Mouse (Mus musculus) T-helper 1 cell (primary cell): ENCODE results near the gene Hoxb3.

Source experiments
- in situ Hi-C: fragments of 300-600 bp; cut with MboI, MseI; formaldehyde crosslinking; loops from one replicate; pipeline ENCODE4 v1.15.1; 2025; ENCODE audit warnings: high pct_unique_total_duplicates

The Hoxb3 gene

GRCm38 (mm10) chr11:96338957-96339855, 16.1 kb downstream of the Hoxb3 start:
- in situ Hi-C loops = no loop called here

- in situ Hi-C loops = no loop called here
Measured at GRCm38 (mm10) chr11:96340698-96341365, 17.7 kb downstream of the Hoxb3 start.

- in situ Hi-C loops = no loop called here
Measured at GRCm38 (mm10) chr11:96341701-96342575, 18.8 kb downstream of the Hoxb3 start.

GRCm38 (mm10) chr11:96342576-96342930, 19.4 kb downstream of the Hoxb3 start:
- in situ Hi-C loops = no loop called here

- in situ Hi-C loops = no loop called here
Measured at GRCm38 (mm10) chr11:96343206-96343745, 20.1 kb downstream of the Hoxb3 start.

- in situ Hi-C loops = no loop called here
Measured at GRCm38 (mm10) chr11:96344061-96344877, 21.1 kb downstream of the Hoxb3 start.

GRCm38 (mm10) chr11:96344878-96345159, 21.7 kb downstream of the Hoxb3 start:
- in situ Hi-C loops = no loop called here

GRCm38 (mm10) chr11:96345220-96345892, 22.2 kb downstream of the Hoxb3 start:
- in situ Hi-C loops = no loop called here

GRCm38 (mm10) chr11:96345893-96346806, 23.0 kb downstream of the Hoxb3 start:
- in situ Hi-C loops = no loop called here

- in situ Hi-C loops = no loop called here
Measured at GRCm38 (mm10) chr11:96346916-96347520, 23.9 kb downstream of the Hoxb3 start.

GRCm38 (mm10) chr11:96347717-96348116, 24.6 kb downstream of the Hoxb3 start:
- in situ Hi-C loops = no loop called here

GRCm38 (mm10) chr11:96348141-96348928, 25.2 kb downstream of the Hoxb3 start:
- in situ Hi-C loops = no loop called here

- in situ Hi-C loops = no loop called here
Measured at GRCm38 (mm10) chr11:96348988-96349387, 25.9 kb downstream of the Hoxb3 start.

- in situ Hi-C loops = no loop called here
Measured at GRCm38 (mm10) chr11:96349491-96350340, 26.6 kb downstream of the Hoxb3 start.

- in situ Hi-C loops = no loop called here
Measured at GRCm38 (mm10) chr11:96350341-96350624, 27.2 kb downstream of the Hoxb3 start, which contains the start of gene Hoxb2. Gene Hoxb2, plus strand, starts transcription at chr11:96350525.

GRCm38 (mm10) chr11:96350791-96351190, 27.7 kb downstream of the Hoxb3 start:
- in situ Hi-C loops = no loop called here

GRCm38 (mm10) chr11:96351312-96351711, 28.2 kb downstream of the Hoxb3 start:
- in situ Hi-C loops = no loop called here
